Mouse (Mus musculus) myocyte (in vitro differentiated cells): ENCODE measurements around the gene Bend5.

Experiments used
- MAX ChIP-seq: IDR thresholded peaks from one replicate; pipeline ENCODE4 v1.6.1; 2011; ENCODE audit warnings: low read depth, mild to moderate bottlenecking, control low read depth
- POLR2A ChIP-seq: IDR thresholded peaks from one replicate; pipeline ENCODE4 v1.6.1; 2011; ENCODE audit warnings: low read depth, mild to moderate bottlenecking, control low read depth, moderate library complexity; ENCODE audit not compliant: insufficient read length
- POLR2AphosphoS2 ChIP-seq: IDR thresholded peaks from one replicate; pipeline ENCODE4 v1.6.1; 2011; ENCODE audit warnings: low read depth, control low read depth; ENCODE audit not compliant: insufficient read length
- USF1 ChIP-seq: IDR thresholded peaks from one replicate; pipeline ENCODE4 v1.6.1; 2011; ENCODE audit warnings: low read depth, mild to moderate bottlenecking, control low read depth, moderate library complexity

GRCm38 (mm10) chr4:111416551-111416950, 1.7 kb downstream of the Bend5 start:
- TF ChIP-seq POLR2AphosphoS2: no peak
- TF ChIP-seq USF1: no peak
- no peak for TF ChIP-seq POLR2A
- no peak for TF ChIP-seq MAX
